Mouse (Mus musculus) spleen, adult 2 months (tissue): ENCODE results near the gene Trp53i11.

Experiments used
- CTCF ChIP-seq: fragments of 200-500 bp; IDR thresholded peaks from 2 replicates; pipeline ENCODE4 v1.5.1; 2011; ENCODE audit warnings: mild to moderate bottlenecking, inconsistent platforms; ENCODE audit not compliant: insufficient read depth, insufficient read length, insufficient replicate concordance; ENCODE audit errors: extremely low read depth
- POLR2A ChIP-seq: fragments of 200-500 bp; IDR thresholded peaks from 2 replicates; pipeline ENCODE4 v1.6.1; 2011; ENCODE audit warnings: low read depth, low read length, inconsistent platforms

DNA sequence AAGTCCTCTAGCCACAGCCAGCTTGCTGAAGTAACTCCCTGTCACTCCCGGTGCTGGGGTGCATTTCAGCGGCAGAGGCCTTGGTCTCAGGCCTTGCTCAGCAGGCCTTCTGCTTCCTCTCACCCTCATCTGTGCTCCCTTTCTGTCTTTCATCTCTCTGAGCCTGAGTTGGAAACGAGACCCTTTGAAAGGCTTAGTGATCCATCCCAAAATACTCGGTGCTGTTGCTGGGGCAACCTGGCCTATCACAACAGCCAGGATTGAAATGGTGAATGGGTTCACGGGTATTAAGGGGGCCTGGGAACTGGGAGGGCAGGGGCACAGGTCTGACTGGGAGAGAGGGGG lies 41.1 kb downstream of the Trp53i11 start:
- TF ChIP-seq POLR2A: no peak
- TF ChIP-seq CTCF: no peak
